Mouse (Mus musculus): ENCODE results near the gene Xirp1. TPM values are rescaled to one million over a fixed set of nuclear protein-coding genes. Genes with fewer than 3 reads are reported as not detected.

Gene Xirp1
- total and polyA plus RNA-seq, 3 experiments: 0.03 to 0.48 (median 0.37) TPM

DNA sequence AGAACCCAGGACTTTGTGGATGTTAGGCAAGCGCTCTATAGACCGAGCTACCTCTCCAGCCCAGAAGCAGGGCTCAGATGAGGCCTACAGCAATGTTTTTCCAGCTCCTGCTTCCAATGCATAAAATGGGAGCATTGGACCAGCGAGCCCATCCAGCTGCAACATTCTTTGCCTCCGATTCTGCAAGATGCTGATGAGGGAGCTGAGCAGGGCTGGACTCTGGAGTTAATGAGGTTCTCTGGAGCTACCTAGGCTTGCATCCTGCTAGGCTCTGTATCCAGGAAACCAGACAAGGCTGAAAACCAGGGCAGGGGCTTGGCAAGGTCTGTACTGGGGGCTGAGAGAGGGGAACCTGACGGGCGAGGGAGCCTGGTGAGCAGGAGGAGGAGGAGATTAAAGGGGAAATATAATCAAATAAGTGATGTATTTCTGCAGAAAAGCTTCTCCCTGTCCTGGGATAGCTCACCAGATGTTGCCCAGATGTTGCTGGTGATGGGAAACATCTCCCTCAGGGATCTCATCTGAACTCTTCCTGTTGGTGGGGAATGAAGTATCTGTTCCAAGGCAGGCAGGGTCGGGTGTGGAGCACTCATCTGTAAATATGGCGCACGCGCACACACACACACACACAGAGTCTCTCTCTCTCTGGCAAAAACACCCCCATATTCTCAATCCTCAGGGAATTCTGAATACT, 37.4 kb downstream of the Xirp1 start:
- DNase-seq: no peak

DNA sequence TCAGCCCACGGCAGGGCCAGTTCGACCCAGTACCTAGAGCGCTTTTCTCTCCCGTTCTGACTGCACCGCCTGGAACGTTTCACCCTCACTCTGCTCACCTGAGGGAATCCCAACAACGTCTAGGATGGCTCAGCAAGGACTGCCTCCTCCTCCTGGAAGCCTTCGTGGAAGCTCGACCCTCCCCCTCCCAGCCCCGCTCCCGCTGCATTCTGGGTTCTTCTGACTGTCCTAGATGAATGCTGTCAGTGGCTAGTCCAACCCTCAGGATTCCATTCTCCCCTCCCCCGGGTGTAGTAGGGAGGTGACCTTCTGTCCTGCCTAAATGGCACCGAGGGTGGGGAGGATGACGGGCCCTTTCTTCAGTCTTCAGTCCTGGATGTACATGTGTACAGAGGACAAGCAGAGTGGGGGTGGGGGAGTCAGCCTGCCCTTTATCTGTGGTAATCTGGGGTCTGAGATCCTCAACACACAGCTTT, 38.8 kb downstream of the Xirp1 start, which contains the start of gene Csrnp1:
Gene Csrnp1, minus strand, starts transcription at position 123 of the 476 bp plus-strand sequence.
- peak; percentile 65 for DNase-seq

DNA sequence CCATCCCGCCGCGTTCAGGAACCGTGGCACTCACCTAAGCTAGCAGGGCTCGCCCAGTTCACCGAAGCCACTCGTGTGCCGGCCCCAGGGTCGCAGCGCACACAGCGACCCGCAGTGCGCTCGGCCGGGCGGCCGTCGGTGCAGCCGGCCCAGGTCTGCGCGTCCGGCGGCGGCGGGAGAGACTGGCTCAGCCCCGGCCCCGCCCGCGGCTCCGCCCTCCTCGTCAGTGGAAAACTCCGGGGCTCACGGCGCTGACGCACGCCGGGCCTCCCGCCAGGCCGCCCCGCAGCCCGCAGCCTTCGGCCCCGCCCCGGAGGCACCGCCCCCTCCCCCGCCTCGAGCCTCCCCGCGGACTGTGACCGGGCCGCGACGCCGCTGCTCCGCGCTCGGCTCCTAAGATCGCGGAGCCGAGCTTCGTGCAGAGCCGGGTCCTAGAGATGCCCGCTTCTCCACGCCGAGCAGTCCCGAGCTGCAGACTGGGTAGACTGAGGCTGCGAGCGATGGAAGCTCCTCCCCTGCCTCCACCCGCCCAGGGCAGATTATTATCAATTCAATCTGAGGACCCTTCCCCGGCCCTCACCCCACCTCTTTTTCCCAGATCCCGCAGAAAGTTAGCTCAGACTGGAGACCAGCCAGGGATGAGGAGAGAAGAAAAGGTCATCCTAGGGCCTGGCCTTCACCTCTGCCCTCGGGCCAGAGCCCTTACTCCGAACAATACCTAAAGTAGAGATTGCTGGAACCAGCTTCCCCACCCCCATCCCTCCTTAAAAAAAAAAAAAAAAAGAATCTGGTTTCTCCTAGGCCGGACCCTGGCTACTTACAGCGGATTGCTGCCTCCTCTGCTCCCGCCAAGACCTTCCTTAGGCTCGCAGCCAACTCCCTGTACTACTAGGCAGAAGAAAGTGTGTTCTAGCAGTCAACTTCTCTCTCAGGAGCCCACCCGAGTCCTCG, 39.5 kb downstream of the Xirp1 start:
- peak; percentile 97 for DNase-seq

DNA sequence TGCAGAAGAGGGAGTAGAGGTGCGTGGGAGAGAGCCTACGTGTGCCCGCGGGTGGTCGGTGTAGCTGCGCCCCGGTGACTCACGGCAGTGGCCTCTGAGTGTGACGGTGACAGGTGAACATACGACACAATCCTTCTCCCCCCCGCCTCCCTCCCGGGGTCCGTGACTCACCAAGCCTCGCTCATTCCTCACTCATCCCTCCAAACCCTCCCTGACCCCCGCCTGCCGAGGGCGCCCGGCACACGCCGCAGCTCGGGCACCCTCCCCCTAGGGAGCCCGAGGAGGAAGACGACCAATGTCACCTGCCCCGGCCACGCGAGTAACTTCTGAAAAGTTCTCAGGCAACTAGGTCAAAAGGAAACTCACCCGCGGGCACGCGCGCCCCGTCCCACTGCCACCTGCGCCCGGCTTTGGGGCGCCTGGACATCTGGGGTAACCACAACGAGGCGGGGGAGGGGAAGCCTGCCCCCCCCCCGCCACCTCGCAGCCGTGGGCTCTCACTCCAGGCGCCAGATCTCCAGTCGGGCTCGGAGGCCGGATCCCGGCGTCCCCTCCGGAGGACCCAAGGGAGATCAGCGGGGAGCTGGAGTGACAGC, 40.3 kb downstream of the Xirp1 start:
- DNase-seq: peak; percentile 89

DNA sequence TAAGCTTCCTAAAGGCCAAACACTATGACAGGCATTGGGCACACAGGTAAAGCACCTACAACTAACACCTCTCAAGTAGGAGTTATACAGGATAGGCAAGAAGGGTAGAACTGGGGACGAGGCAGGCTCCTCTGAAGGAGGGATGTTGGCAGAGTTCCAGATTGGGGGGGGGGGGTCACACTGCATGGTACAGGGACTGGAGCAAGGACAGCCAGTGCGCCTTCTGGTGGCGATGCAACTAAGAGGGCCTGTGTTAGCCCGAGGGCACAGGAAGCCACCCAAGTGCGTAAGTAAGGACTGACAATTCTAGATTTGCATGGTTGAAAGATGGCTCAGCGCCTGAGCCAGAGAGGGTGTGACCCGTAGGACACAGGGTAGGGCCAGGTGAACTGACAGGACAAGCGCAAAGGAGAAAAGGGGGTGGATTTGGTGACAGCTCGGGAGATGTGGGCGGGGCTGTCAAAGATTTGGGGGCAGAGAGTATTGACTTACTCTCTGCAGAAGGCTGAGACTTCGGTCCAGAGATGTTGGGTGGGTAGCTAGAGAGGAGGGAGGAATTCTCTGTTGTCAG, 41.1 kb downstream of the Xirp1 start:
- DNase-seq: peak; percentile 74

DNA sequence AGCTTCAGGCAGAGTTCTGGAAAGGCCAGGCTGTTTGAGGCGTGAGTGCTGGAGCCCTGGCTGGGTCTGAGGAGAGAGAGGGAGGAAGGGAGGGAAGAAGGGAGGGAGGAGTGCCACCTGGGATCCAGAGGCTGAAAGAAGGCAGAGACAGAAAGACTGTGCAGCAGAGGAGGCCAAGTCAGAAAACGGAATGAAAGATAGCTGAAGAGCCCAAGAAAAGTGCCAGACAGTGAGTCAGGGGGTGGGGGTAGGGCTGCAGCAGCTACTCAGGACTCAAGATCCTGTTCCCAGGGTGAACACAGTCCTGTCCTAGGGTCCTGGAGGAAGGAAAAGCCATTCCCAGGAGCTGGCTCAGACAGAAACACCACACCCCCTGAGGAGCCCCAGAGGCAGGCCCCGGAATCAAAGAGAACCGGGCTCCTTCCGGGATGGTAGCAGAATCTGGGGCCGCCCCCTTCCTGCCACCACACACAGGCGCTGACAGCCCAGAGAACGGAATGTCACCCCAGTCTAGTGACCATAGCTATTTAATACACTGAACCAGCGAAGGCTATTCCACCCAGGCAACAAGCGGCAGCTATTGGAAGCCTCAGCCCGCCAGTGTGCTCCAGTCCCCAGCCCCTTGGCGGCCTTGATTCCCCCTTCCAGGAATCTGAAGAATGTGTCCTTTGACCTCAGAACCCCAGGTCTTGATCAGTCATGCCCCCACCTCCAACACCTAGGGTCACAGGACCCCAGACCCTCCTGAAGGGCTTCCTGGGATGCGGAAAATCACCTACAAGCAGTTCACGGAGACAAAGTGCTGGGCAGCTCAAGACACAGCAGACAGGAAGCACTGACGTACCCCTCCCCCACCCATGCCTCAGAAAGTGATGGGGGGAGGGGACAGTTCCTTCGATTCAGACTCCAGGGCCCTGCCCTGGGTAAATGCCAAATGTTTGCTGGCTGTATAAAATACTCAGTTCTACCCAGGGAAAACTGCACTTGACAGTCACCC, 41.9 kb downstream of the Xirp1 start:
- DNase-seq: peak; percentile 88

DNA sequence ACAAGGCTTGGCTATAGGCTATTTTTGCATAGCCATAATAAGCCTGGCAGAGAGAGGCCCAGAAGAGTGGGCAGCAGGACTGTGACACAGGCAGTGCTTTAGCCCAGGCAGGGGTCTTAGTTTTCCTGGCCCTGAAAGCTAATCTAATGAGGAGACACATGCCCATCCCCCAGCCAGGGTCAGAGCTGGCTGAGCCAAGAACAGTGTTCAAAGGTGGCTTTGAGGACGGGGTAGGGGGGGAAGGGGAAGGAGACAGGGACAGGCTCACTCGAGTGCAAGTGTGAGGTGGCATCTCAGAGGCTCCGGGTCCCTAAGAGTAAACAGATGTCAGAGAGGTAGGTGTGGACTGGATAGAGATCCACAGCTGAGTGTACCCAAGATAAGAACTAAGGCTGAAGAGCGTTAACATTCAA, 42.6 kb downstream of the Xirp1 start:
- DNase-seq: peak; percentile 39

DNA sequence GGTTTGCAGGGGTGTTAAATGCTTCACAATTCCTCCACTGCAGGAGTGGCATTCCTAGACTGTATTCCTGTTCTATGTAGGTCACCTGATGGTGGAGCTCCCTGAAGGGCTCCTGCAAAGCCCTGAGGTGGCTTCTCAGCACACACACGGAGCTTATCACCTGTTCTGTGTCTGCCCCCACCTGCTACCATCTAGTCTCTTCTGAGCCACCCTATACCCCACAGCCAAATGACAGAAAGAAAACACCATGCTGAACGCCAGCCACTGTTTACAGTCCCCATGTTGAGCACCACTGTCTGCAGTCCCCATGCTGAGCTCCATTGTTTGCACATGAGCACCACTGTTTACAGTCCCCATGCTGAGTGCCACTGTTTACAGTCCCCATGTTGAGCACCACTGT, 43.6 kb downstream of the Xirp1 start:
- no peak for DNase-seq

DNA sequence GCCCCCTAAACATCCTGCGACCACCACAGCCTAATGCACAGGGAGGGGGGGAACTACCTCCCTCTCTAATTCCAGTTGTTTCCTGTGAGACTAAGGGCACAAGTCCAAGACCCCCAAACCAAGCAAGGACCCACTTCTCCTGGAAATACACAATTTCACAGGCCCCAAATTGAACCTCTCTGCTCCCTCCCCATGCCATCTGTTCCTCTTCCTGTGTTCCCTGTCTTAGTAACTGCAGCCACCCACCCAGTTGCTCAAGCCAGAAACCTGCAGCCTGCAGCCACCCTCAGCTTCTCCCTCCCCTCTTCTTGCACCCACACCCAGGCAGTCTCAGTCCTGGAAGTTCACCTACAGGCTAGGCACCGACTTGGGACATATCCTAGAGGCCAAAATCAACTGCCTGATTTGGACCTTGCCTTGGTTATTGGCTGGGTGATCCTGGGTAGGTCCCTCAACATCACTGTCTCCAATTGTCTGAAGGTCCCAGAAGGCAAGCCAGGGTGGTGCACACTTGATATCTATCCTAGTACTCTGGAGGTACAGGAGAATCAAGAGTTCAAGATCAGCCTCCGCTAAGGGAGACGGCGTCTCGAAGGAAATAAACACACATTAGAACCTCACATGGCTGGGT, 44.5 kb downstream of the Xirp1 start:
- DNase-seq: no peak

DNA sequence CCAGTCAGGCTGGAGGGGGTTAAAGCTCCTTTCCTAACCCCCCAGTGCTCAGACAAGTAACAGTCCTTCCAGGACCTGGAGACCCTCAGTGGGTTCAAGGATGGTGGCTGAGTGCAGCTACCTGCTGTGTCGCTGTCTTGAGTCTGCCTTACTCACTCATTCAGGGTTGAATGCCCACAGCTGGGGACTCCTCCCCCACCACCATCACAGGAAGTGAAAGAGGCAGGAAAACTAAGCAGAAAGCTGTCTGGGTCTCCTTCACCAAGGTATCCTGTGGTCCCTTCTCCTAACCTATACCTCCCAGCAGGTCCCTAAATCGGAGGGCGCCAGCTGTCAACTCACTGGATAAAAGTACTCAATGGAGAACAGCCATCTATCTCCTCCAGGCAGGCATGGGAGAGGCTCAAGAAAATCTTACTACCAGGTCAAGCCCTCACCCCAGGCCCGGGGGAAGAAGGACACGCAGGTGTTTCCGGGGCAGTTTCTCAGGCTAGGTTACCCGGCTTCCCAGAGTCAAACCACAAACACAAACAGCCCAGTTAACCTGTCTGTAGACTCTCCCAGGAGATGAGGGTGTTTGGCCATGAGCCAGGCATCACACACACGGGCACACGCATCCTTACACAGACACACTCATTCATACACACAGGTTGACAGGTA, 45.1 kb downstream of the Xirp1 start:
- no peak for DNase-seq

DNA sequence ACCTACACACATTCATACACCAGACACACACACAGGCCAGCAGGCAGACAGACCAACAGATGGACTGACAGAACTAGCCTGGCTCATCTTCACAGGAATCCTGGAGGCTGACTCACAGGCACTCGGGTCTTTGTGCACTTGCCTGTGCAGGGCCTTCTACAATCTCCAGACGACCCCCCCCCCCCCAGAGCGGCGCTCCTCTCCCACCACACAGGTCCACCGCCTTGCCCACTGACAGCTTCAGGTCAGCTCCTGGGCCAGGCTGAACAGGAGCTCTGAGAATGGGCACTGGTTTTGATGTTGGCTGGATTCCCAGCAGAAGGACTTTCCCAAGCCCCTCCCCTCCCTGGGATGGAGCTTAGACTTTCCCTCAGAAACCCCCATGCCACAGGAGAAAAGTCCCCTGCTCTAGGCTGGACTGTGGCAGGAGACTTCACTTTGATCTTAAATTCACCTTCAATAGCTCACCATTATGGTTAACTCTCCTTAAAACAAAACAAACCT, 45.8 kb downstream of the Xirp1 start:
- DNase-seq: peak; percentile 32

DNA sequence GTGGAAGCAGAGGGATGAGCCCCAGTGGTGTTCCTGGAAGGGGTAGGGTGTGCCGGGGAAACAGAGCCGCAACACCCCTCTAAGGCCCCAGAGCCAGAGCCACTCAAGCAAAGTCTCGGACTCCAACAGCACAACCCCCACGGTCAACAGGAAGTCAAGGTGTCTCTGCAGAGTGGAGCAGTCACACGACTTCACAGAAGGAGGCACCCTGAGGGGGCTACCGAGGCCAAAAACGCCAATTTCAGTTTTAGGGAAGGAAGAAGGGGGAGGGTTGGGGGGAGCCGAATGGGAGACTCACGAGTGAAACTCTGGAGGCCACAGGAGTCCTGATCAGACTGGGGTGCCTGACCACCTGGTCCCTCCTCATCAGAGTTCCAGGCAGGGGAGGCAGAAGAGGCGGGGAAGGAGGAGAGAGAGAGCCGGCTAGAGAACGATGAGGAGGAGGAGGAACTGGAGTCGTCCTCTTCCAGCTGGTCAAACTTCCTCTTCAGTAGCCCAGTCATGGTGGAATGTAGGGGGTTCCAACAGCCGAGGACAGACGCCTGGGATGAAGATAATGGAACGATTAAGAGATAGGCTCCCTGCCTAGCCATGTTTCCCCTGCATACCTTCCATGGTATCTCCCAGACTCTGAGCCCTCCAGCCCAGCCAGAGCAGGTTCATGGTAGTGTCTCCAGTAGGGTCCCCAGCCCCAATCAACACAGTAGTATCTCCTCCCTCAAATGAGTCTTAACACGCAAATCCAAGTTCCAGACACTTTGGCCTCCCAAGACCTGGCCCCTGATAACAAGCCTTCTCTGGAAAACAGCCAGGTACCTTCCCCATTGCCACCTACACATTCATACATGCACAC, 46.5 kb downstream of the Xirp1 start:
- no peak for DNase-seq

DNA sequence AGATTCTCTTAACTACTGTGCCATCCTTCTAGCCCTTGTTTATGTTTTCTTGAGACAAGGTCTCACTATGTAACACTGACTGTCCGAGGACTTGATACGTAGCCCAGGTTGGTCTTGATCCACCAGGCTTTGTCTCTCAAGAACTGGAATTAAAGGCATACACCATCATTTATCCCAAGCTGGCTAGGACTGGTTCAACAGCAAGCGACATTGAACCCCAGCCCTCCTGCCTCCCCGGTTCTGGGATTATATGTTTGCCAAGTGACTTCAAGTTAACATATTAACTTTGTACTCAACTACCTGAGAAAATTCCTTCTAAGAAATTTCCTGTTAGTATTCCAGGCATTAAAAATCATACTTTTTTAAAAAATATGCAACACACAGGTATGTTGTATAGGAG, 48.1 kb downstream of the Xirp1 start:
- DNase-seq: no peak

DNA sequence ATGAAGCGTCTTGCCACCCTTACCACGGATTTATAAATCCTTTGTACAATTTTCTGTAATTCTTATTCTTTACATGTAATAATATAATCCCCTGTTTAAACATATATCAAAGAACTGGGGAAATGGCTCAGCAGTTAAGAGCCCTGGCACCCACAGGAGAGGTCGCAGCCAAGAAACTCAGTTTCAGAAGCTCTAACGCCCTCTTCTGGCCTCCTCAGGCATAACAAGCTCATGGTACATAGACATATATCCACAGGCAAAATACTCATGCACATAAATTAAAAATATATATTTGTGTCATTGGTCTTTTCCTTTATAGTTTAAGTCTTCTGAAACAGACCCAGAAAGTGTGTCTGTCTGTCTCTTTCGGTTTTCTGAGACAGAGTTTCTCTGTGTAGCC, 48.8 kb downstream of the Xirp1 start:
- no peak for DNase-seq

DNA sequence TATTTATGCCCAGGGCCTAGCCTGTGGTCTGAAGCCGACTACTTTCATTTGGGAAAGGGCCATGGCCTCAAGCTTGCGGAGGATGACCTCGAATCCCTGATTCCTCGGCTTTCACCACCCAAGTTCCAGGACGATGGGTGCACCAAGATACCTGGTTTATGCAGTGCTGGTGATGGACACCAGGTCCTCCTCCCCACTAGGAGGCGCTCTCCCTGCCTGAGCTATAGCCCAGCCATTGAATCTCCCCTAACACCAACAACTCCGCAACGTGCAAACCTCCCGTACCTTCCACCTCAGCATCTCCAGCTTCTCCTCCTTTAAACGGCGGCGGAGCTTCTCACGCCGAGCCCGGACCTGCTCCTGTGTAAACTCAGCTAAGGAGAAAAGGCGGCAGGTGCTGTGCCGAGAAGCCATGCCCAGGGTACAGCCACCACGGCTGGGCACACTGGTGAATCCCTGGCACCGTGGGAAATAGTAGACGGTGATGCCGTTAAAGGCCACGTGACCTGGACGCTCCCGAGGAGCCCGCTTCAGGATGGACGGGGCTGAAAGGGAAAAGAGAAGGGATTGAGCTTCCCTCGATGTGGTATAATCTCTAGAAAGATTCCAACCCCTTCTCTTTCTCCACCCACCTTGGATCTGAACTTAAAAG, 49.4 kb downstream of the Xirp1 start:
- no peak for DNase-seq

DNA sequence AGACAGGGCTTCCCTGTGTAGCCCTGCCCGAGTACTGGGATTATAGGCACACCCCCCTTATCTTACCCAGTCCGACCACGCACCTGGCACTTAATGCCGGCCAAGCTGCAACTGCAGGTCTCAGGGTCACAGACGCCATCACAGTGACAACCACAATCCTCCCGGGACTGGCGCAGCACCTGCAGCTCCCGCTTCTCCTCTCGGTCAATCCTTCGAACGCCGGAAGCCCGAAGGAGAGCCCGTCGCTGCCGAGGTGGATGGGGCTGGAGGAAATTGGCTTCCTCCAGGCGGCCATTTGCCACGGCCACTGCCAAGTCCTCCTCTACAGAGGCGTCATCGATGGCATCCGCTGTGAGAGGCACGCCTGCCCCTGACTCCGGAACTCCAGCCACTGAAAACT, 50.1 kb downstream of the Xirp1 start:
- no peak for DNase-seq

DNA sequence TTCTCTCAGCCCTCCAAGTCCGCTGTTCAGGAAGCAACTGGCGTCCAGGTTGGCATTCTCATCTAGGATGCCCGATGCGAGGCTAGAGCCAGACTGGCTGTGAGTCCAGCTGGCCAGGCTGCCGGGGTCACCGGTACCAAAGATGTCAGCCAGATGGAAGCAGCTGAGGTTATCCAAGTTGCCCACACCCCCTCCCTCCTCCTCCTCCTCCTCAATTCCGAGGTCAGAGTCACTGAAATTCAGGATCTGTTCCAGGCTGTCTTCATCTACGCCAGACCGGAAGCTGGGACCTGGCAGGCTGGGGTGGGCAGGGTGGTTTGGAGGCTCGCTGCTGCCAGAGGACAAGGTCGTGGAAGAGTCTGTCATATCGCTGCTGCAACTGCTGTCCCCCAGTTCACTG, 50.8 kb downstream of the Xirp1 start:
- DNase-seq: peak; percentile 51

DNA sequence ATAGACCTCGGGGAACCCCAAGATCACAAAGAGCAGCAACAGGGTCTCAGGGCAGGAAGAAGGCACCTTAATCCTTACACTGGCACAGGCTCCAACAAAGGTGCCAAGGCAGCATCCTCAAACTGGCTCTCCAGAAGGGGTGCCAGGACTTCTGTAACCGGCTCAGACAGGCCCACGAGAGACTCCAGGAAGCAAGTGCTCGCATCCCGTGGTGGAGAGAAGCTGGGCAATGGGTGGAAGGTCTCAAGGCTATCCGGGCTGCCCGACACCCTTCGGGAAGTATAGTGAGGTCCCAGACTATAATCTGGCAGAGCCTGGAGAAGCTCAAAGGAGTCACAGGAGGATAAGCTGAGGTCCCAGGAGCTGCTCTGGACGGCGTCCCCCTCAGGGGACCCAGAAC, 51.2 kb downstream of the Xirp1 start:
- DNase-seq: no peak

Data from adrenal gland, adult 2 months (tissue).